Mouse (Mus musculus) kidney, adult 2 months (tissue): ENCODE results near the gene Ltc4s. TPM values are rescaled to one million over a fixed set of nuclear protein-coding genes. Genes with fewer than 3 reads are reported as not detected.

ENCODE experiments used
- DNase-seq: peaks from one replicate; pipeline ENCODE4 v3.0.0; 2021
- H3K27ac ChIP-seq: fragments of 200-500 bp; 2 replicates; pipeline ENCODE4 v1.5.1; 2012; ENCODE audit warnings: low read depth, low read length, control low read depth, inconsistent platforms; ENCODE audit not compliant: insufficient read depth
- H3K27me3 ChIP-seq: fragments of 200-500 bp; replicated peaks from 2 replicates; pipeline ENCODE4 v1.6.1; 2012; ENCODE audit warnings: mild to moderate bottlenecking, moderate library complexity, low read length, inconsistent platforms; ENCODE audit not compliant: control insufficient read depth, insufficient read depth
- H3K36me3 ChIP-seq: fragments of 200-500 bp; 2 replicates; pipeline ENCODE4 v1.6.1; 2012; ENCODE audit warnings: mild to moderate bottlenecking, moderate library complexity, low read length, inconsistent platforms; ENCODE audit not compliant: control insufficient read depth, insufficient read depth
- H3K4me1 ChIP-seq: fragments of 200-500 bp; 2 replicates; pipeline ENCODE4 v1.6.1; 2011; ENCODE audit warnings: low read length; ENCODE audit not compliant: control insufficient read depth, insufficient read depth
- H3K4me3 ChIP-seq: fragments of 200-500 bp; 2 replicates; pipeline ENCODE4 v1.5.1; 2011; ENCODE audit warnings: mild to moderate bottlenecking, low read depth, low read length, control low read depth; ENCODE audit not compliant: insufficient read depth
- CTCF ChIP-seq: fragments of 200-500 bp; conservative IDR thresholded peaks from 2 replicates; pipeline ENCODE4 v1.5.1; 2011; ENCODE audit warnings: low read depth, mild to moderate bottlenecking, control low read depth, low read length, moderate library complexity, mixed read lengths; ENCODE audit not compliant: insufficient read depth, insufficient read length
- POLR2A ChIP-seq: fragments of 200-500 bp; IDR thresholded peaks from one replicate; pipeline ENCODE4 v1.6.1; 2011; ENCODE audit warnings: low read depth, low read length, control low read depth
- WGBS: fragments of 180-500 bp; shearing (Covaris S2); methylation state at CpG from one replicate; pipeline ENCODE4 v1.1.7; 2018; 5-methylcytosine and 5-hydroxymethylcytosine counted together
- polyA plus RNA-seq: library from polyadenylated mRNA; depleted of rRNA; stranded (reverse); fragments of >200 nt; gene quantifications from 2 replicates; pipeline ENCODE4 v1.2.3, GENCODE M21; 2012

The Ltc4s gene
- polyA plus RNA-seq, 1 experiment = 33.8 TPM

- peaks cover 16% of the 10 kb centered on the region; the same call in 1 of the 2 replicates for H3K4me1 ChIP-seq
- H3K4me3 ChIP-seq = no peak overlapping the region
- DNase-seq = no peak
- TF ChIP-seq CTCF = no peak
- TF ChIP-seq POLR2A = no peak
- no peaks in the 10 kb centered on the region for H3K27me3 ChIP-seq
- no peaks in the 10 kb centered on the region for H3K36me3 ChIP-seq
- 86% methylated on average over 3 of the region's 3 CpGs for WGBS
- no peak overlapping the region for H3K27ac ChIP-seq
These were observed 24.8 kb upstream of the Ltc4s start for GRCm38 (mm10) chr11:50263198-50263597.

GRCm38 (mm10) chr11:50262020-50262419 is 23.6 kb upstream of the Ltc4s start:
- peak; percentile 75 for TF ChIP-seq CTCF
- TF ChIP-seq POLR2A = no peak
- H3K27me3 ChIP-seq = no peaks in the 10 kb centered on the region
- WGBS = 43% methylated on average over 4 of the region's 4 CpGs
- peak; percentile 76 for DNase-seq
- H3K27ac ChIP-seq = no peak overlapping the region
- peaks cover 8% of the 10 kb centered on the region; the same call in 1 of the 2 replicates for H3K4me1 ChIP-seq
- no peaks in the 10 kb centered on the region; the same call in 1 of the 2 replicates for H3K36me3 ChIP-seq
- no peak overlapping the region for H3K4me3 ChIP-seq

GRCm38 (mm10) chr11:50258310-50258709 is 19.9 kb upstream of the Ltc4s start:
- Histone ChIP-seq H3K36me3 (peaks cover 2% of the 10 kb centered on the region), H3K4me3 (no peak overlapping the region), H3K27me3 (no peaks in the 10 kb centered on the region), H3K4me1 (peaks cover under 1% of the 10 kb centered on the region; the same call in 1 of the 2 replicates), H3K27ac (no peak overlapping the region)
- no peak for DNase-seq
- TF ChIP-seq CTCF = no peak
- no peak for TF ChIP-seq POLR2A
- WGBS = 72% methylated on average over 7 of the region's 7 CpGs

- no peak for DNase-seq
- H3K27ac ChIP-seq = no peak overlapping the region
- peaks cover 15% of the 10 kb centered on the region for H3K4me1 ChIP-seq
- no peaks in the 10 kb centered on the region for H3K27me3 ChIP-seq
- no peak overlapping the region for H3K4me3 ChIP-seq
- TF ChIP-seq POLR2A = no peak
- TF ChIP-seq CTCF = no peak
- 73% methylated on average over 7 of the region's 7 CpGs for WGBS
- H3K36me3 ChIP-seq = peaks cover 2% of the 10 kb centered on the region
These were observed 18.2 kb upstream of the Ltc4s start for GRCm38 (mm10) chr11:50256615-50257014.

GRCm38 (mm10) chr11:50254010-50254580 is 15.7 kb upstream of the Ltc4s start:
- WGBS = 54% methylated on average over 12 of the region's 12 CpGs
- no peak for DNase-seq

GRCm38 (mm10) chr11:50253393-50253792 is 15.0 kb upstream of the Ltc4s start:
- no peak for DNase-seq
- Histone ChIP-seq H3K27me3 (no peaks in the 10 kb centered on the region), H3K27ac (no peak overlapping the region), H3K36me3 (peaks cover 2% of the 10 kb centered on the region), H3K4me1 (peaks cover 18% of the 10 kb centered on the region), H3K4me3 (no peak overlapping the region)
- WGBS = 53% methylated on average over 1 of the region's 1 CpGs
- TF ChIP-seq POLR2A = no peak
- no peak for TF ChIP-seq CTCF

More at GRCm38 (mm10) chr11:50254010-50254580, 15.7 kb upstream of the Ltc4s start:
- peaks cover 2% of the 10 kb centered on the region for H3K36me3 ChIP-seq
- H3K4me1 ChIP-seq = peaks cover 18% of the 10 kb centered on the region
- H3K4me3 ChIP-seq = no peak overlapping the region
- TF ChIP-seq POLR2A (no peak), CTCF (no peak)
- no peaks in the 10 kb centered on the region for H3K27me3 ChIP-seq
- no peak overlapping the region for H3K27ac ChIP-seq

- Histone ChIP-seq H3K27me3 (no peaks in the 10 kb centered on the region), H3K27ac (peak overlapping the region; percentile 62), H3K4me1 (peaks cover 18% of the 10 kb centered on the region), H3K36me3 (peaks cover 2% of the 10 kb centered on the region), H3K4me3 (no peak overlapping the region)
- no peak for TF ChIP-seq POLR2A
- no peak for TF ChIP-seq CTCF
- DNase-seq = no peak
- WGBS = 64% methylated on average over 11 of the region's 11 CpGs
These were observed 14.4 kb upstream of the Ltc4s start for GRCm38 (mm10) chr11:50252684-50253265.
